Mouse (Mus musculus): Measurements from ENCODE around the gene Uba6. TPM values are rescaled to one million over a fixed set of nuclear protein-coding genes. Genes with fewer than 3 reads are reported as not detected.

Gene Uba6
- total and polyA plus RNA-seq, 3 experiments: 9.8 to 59.4 (median 11.8) TPM

DNA sequence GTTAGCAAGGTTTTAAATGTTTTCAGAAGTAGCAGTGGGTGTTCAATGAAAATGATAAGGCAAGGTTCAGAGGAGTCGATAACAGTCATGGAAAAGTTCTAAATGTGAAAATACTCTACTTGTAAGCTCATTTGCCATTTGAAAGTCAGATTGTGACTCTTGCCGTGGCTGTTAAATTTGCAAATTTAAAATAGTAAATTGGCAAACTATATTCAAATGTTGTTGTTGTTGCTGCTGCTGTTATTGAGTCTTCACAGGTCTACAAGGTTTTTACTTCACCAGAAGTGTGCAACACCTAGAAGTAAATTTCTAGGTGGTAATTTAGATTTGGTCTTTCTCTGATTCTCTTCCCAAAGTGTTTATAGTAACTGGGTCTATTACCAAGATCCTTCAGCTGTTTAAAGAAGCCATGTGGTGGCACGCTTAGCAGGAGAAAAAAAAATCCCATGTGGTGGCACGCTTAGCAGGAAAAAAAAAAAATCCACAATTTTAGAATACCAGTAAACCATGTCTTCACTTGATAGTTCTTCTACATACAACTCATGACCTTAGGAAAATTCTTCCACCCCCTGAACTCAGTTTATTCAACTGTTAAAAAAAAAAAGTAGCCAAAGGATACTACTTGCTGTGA is 99.7 kb downstream of the Uba6 start:
- Histone ChIP-seq H3K36me3 (ENCODE audit: control insufficient read depth in 1 of 2, insufficient read depth in 2 of 2, low read length in 2 of 2) (peaks cover 0 to 5% of the 10 kb centered on the region in 2 experiments; a peak in 1 of 4 replicates), H3K27me3 (ENCODE audit: control insufficient read depth in 1 of 2, insufficient read depth in 2 of 2, low read length in 2 of 2) (no peaks in the 10 kb centered on the region), H3K4me3 (ENCODE audit: control insufficient read depth in 1 of 2, insufficient read depth in 1 of 2, low read depth in 2 of 2, low read length in 2 of 2) (no peak overlapping the region), H3K9me3 (replicated peaks; ENCODE audit: insufficient read depth, low read length) (no peaks in the 10 kb centered on the region), H3K27ac (ENCODE audit: control insufficient read depth, low read depth, low read length) (no peak overlapping the region), H3K79me2 (ENCODE audit: control insufficient read depth, insufficient read depth, low read length, poor library complexity) (no peaks in the 10 kb centered on the region), H3K4me1 (ENCODE audit: control insufficient read depth in 1 of 2, insufficient read depth in 2 of 2, low read length in 2 of 2) (peaks cover 0 to 4% of the 10 kb centered on the region in 2 experiments; a peak in 2 of 4 replicates), H3K9ac (ENCODE audit: control insufficient read depth, low read depth, low read length, poor library complexity, severe bottlenecking) (no peak overlapping the region)
- TF ChIP-seq CTCF (IDR thresholded peaks at IDR 0.05 in 2 of 3, conservative IDR thresholded peaks at IDR 0.05 in 1 of 3; ENCODE audit: control insufficient read depth in 1 of 3, insufficient read depth in 1 of 3, low read depth in 2 of 3, low read length in 3 of 3, poor library complexity in 1 of 3, severe bottlenecking in 1 of 3): no peak
- no peak for TF ChIP-seq ETS1 (IDR thresholded peaks at IDR 0.05; ENCODE audit: low read depth, low read length)
- no peak for TF ChIP-seq ZC3H11A (IDR thresholded peaks at IDR 0.05; ENCODE audit: low read depth, low read length)
- no peak for TF ChIP-seq E2F4 (IDR thresholded peaks at IDR 0.05; ENCODE audit: borderline replicate concordance, low read depth, low read length)
- no peak for TF ChIP-seq TAL1 (IDR thresholded peaks at IDR 0.05; ENCODE audit: low read length)
- no peak for TF ChIP-seq ZMIZ1 (IDR thresholded peaks at IDR 0.05; ENCODE audit: low read depth, low read length)
- no peak for TF ChIP-seq HCFC1 (IDR thresholded peaks at IDR 0.05; ENCODE audit: low read depth, low read length)
- no peak for TF ChIP-seq MXI1 (IDR thresholded peaks at IDR 0.05; ENCODE audit: low read depth, low read length)
- DNase-seq (ENCODE audit: low read depth, low spot score): no peak

DNA sequence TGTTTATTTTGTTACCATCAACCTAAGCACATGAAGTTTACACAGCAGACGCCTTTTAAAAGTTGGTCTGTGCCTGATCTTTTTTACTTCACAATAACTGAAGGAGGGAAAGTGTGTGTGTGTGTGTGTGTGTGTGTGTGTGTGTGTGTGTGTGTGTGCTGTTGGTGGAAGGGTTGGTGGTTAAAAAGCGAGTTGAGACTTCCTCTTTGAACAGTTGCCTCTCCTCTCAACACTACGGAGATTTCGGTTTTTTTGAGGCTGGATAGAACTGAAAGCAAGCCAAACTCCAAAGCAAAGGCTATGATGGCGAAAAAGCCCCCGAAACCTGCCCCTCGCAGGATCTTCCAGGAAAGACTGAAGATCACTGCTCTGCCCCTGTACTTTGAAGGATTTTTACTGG is 101.1 kb downstream of the Uba6 start, which contains the start of gene Stap1:
Gene Stap1, plus strand, starts transcription at position 209 of the 400 bp plus-strand sequence.
- H3K27me3 ChIP-seq (ENCODE audit: control insufficient read depth in 1 of 2, insufficient read depth in 2 of 2, low read length in 2 of 2): no peaks in the 10 kb centered on the region
- H3K36me3 ChIP-seq (ENCODE audit: control insufficient read depth in 1 of 2, insufficient read depth in 2 of 2, low read length in 2 of 2): peaks cover 0 to 8% of the 10 kb centered on the region in 2 experiments; a peak in 2 of 4 replicates
- no peaks in the 10 kb centered on the region for H3K9me3 ChIP-seq (replicated peaks; ENCODE audit: insufficient read depth, low read length)
- no peaks in the 10 kb centered on the region for H3K79me2 ChIP-seq (ENCODE audit: control insufficient read depth, insufficient read depth, low read length, poor library complexity)
- peak within 1 kb of the TSS; percentile 35; the same call in 1 of the 2 replicates for H3K9ac ChIP-seq (ENCODE audit: control insufficient read depth, low read depth, low read length, poor library complexity, severe bottlenecking)
- H3K4me3 ChIP-seq (ENCODE audit: control insufficient read depth in 1 of 2, insufficient read depth in 1 of 2, low read depth in 2 of 2, low read length in 2 of 2): peak within 1 kb of the TSS; percentile 18 to 44; a peak in 2 of 4 replicates
- DNase-seq (ENCODE audit: low read depth, low spot score): peak; percentile 61
- TF ChIP-seq ZC3H11A (IDR thresholded peaks at IDR 0.05; ENCODE audit: low read depth, low read length): no peak
- peak; percentile 36; the same call in 1 of the 2 replicates for TF ChIP-seq ZNF384 (IDR thresholded peaks at IDR 0.05; ENCODE audit: low read depth, low read length)
- TF ChIP-seq EP300 (IDR thresholded peaks at IDR 0.05; ENCODE audit: low read depth in 1 of 2, low read length in 2 of 2): peak; percentile 16 to 23; a peak in 1 of 4 replicates
- 0 out of 2 replicates have a peak, but pooled peaks have one; percentile 25 for TF ChIP-seq RCOR1 (IDR thresholded peaks at IDR 0.05; ENCODE audit: low read depth, low read length)
- TF ChIP-seq POLR2AphosphoS2 (IDR thresholded peaks at IDR 0.05; ENCODE audit: low read length): no peak
- H3K4me1 ChIP-seq (ENCODE audit: control insufficient read depth in 1 of 2, insufficient read depth in 2 of 2, low read length in 2 of 2): peaks cover 0 to 10% of the 10 kb centered on the region in 2 experiments; a peak in 2 of 4 replicates
- H3K27ac ChIP-seq (ENCODE audit: control insufficient read depth, low read depth, low read length): no peak within 1 kb of the TSS

DNA sequence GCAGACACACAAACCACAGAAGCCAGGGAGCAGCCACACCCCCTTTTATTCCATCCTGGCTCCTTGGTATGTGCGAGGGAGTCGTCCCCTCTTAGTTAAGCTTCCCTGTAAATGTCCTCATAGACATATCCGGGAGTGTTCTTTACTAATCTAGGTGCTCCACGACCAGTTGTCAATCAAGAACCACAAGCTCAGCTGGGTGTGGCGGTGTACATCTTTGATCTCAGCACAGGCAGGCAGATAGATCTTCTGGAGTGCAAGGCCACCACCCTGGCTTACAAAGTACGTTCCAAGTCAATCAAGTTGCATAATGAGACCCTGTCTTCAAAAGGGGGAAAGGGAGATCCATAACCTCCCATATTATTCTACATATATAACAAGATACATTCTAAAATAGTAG is 103.5 kb downstream of the Uba6 start:
- Histone ChIP-seq H3K9ac (ENCODE audit: control insufficient read depth, low read depth, low read length, poor library complexity, severe bottlenecking) (no peak overlapping the region), H3K4me1 (ENCODE audit: control insufficient read depth in 1 of 2, insufficient read depth in 2 of 2, low read length in 2 of 2) (peaks cover 3 to 10% of the 10 kb centered on the region in 2 experiments; a peak in 3 of 4 replicates), H3K9me3 (replicated peaks; ENCODE audit: insufficient read depth, low read length) (no peaks in the 10 kb centered on the region), H3K36me3 (ENCODE audit: control insufficient read depth in 1 of 2, insufficient read depth in 2 of 2, low read length in 2 of 2) (peaks cover 0 to 13% of the 10 kb centered on the region in 2 experiments; a peak in 2 of 4 replicates), H3K79me2 (ENCODE audit: control insufficient read depth, insufficient read depth, low read length, poor library complexity) (peaks cover 5% of the 10 kb centered on the region; the same call in 1 of the 2 replicates), H3K27me3 (ENCODE audit: control insufficient read depth in 1 of 2, insufficient read depth in 2 of 2, low read length in 2 of 2) (no peaks in the 10 kb centered on the region), H3K27ac (ENCODE audit: control insufficient read depth, low read depth, low read length) (no peak overlapping the region), H3K4me3 (ENCODE audit: control insufficient read depth in 1 of 2, insufficient read depth in 1 of 2, low read depth in 2 of 2, low read length in 2 of 2) (no peak overlapping the region)
- DNase-seq (ENCODE audit: low read depth, low spot score): no peak
- no peak for TF ChIP-seq ETS1 (IDR thresholded peaks at IDR 0.05; ENCODE audit: low read depth, low read length)
- no peak for TF ChIP-seq MAX (IDR thresholded peaks at IDR 0.05; ENCODE audit: low read length)
- TF ChIP-seq KAT2A (conservative IDR thresholded peaks at IDR 0.05; ENCODE audit: low read depth, low read length): no peak
- TF ChIP-seq E2F4 (IDR thresholded peaks at IDR 0.05; ENCODE audit: borderline replicate concordance, low read depth, low read length): no peak
- no peak for TF ChIP-seq ZNF384 (IDR thresholded peaks at IDR 0.05; ENCODE audit: low read depth, low read length)
- no peak for TF ChIP-seq POLR2AphosphoS5 (IDR thresholded peaks at IDR 0.05; ENCODE audit: borderline replicate concordance, low read depth, low read length)
- no peak for TF ChIP-seq MYB (IDR thresholded peaks at IDR 0.05; ENCODE audit: low read depth, low read length)
- no peak for TF ChIP-seq ZKSCAN1 (IDR thresholded peaks at IDR 0.05; ENCODE audit: low read depth, low read length)
- TF ChIP-seq RCOR1 (IDR thresholded peaks at IDR 0.05; ENCODE audit: low read depth, low read length): no peak
- TF ChIP-seq GABPA (IDR thresholded peaks at IDR 0.05; ENCODE audit: low read depth, low read length): no peak
- TF ChIP-seq MAFK (IDR thresholded peaks at IDR 0.05; ENCODE audit: borderline replicate concordance, low read depth, low read length): no peak
- no peak for TF ChIP-seq TAL1 (IDR thresholded peaks at IDR 0.05; ENCODE audit: low read length)
- no peak for TF ChIP-seq USF2 (IDR thresholded peaks at IDR 0.05; ENCODE audit: borderline replicate concordance in 1 of 2, insufficient read depth in 1 of 2, low read depth in 1 of 2, low read length in 2 of 2)
- TF ChIP-seq JUND (IDR thresholded peaks at IDR 0.05; ENCODE audit: low read depth, low read length): no peak
- TF ChIP-seq RAD21 (IDR thresholded peaks at IDR 0.05; ENCODE audit: low read depth, low read length): no peak
- TF ChIP-seq ZMIZ1 (IDR thresholded peaks at IDR 0.05; ENCODE audit: low read depth, low read length): no peak
- TF ChIP-seq SMC3 (IDR thresholded peaks at IDR 0.05; ENCODE audit: low read depth, low read length): no peak
